Mouse (Mus musculus) ES-E14 (cell line): Measurements from ENCODE around the gene Notum.

Experiments used
- CHD2 ChIP-seq: IDR thresholded peaks from 2 replicates; pipeline ENCODE4 v1.6.1; 2014; ENCODE audit warnings: mild to moderate bottlenecking, low read depth, low read length, inconsistent platforms
- HCFC1 ChIP-seq: IDR thresholded peaks from 2 replicates; pipeline ENCODE4 v1.6.1; 2012; ENCODE audit warnings: low read length, inconsistent platforms, borderline replicate concordance; ENCODE audit not compliant: insufficient read depth
- ZC3H11A ChIP-seq: IDR thresholded peaks from 2 replicates; pipeline ENCODE4 v1.6.1; 2012; ENCODE audit warnings: low read depth, mild to moderate bottlenecking, inconsistent platforms, low read length, borderline replicate concordance

GRCm38 (mm10) chr11:120706120-120706519 is 45.1 kb upstream of the Notum start:
- TF ChIP-seq ZC3H11A (no peak), HCFC1 (no peak), CHD2 (no peak)
